Mouse (Mus musculus): ENCODE measurements around the gene March2. TPM values are rescaled to one million over a fixed set of nuclear protein-coding genes. Genes with fewer than 3 reads are reported as not detected.

The March2 gene
- total RNA-seq, 4 experiments from 2014 or later = 85.6 to 95.3 (median 89.9) TPM

- no peak for DNase-seq (ENCODE audit: low spot score in 2 of 2)
Observed at GRCm38 (mm10) chr17:33718944-33719725, 665 bp upstream of the March2 start.

DNA sequence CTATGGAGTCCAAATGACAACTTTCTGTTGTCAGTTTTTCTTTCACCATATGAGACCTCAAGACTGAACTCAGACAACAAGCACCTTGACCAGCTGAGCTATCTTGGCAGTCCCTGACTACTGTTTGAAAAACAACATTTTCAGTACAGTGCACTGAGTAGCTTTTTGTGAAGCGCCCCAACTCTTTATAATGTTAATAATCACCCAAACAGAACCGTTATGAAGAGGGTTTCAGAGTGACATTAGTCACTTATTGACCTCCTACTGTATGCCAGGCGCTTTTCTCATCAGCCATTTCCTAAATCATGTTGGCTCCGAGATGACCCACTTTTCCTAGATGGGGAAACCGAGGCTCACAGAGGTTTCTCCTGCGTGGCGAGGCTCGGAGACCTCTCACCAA, 488 bp downstream of the March2 start:
- no peak for DNase-seq (ENCODE audit: low spot score in 2 of 2)

DNA sequence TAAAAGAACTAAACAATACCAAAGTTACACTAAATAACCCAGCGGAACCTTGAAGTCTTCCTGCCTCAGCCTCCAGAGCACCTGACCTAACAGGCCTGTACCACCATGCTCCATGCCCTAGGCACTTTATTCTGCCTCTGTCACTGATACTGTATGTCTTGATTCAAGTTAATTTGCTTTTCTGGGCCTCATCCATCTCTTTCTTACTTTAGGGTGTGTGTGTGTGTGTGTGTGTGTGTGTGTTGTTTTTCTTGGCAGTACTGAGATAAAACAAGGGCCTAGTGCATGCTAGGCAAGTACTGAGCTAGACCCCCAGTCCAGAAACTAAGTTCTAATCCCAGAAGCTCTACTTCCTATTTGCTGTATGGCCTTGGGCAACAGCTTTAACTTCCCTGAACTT, 1.2 kb downstream of the March2 start:
- DNase-seq (ENCODE audit: low spot score in 2 of 2) = no peak

- DNase-seq (ENCODE audit: low spot score in 2 of 2) = no peak
Observed at GRCm38 (mm10) chr17:33714779-33715178, 3.7 kb downstream of the March2 start.

DNA sequence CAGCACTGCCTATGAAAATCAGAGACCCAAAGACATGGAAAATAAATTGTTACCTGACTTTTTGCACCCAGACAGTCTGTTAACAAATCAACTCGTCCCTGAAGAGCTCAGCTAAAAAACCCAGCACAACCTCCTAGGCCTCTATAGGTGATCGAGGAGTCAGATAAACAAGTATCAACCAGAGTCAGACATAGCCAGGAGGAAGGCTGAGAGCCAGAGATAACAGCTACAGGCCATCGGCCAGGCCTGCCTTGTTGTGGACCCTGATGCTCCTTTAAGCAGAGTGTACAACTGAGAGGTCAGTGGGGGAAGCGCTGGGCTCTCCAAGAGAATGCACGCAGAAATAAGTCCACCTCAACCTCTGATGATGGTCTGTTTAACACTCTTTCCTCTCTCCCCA, 5.2 kb downstream of the March2 start:
- DNase-seq (ENCODE audit: low spot score in 2 of 2) = no peak

- DNase-seq (ENCODE audit: low spot score in 2 of 2) = no peak
Observed at GRCm38 (mm10) chr17:33709834-33710233, 8.6 kb downstream of the March2 start.

DNA sequence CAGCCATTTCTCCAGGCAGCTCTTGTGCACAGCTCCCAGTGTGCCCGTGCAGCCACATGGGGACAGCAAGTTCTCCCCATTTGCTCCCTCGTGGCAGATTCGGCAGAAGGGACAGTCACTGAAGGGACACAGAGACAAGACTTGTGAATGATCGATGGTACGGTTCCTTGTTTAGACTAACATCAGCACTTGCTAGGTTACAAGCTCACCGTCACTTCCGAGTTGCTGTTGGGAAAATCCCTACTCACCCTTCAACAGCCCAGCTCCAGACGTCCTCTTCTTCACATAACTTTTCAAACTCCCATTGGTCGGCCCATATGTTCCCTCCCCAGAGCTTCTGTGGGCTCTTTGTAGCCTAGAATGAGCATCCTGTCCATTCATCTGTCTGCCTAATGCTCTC, 15.4 kb downstream of the March2 start:
- DNase-seq (ENCODE audit: low spot score in 2 of 2) = no peak

DNA sequence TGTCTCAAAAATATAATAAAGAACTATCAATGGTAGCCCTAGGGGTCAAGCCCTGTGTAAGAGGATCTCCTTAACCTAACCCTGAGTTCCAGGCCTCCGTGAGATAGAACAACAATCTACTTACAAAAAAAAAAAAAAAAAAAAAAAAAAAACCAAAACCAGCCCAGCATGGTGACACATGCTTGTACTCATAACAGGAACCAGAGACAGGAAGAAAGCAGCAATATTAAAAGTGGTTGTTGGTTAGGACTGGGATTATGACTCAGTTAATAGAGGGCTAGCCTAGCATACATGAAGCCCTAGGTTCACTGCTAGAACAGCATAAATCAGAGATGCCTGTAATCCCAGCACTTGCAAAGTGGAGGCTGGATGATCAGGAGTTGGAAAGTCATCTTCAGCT, 16.3 kb downstream of the March2 start:
- no peak for DNase-seq (ENCODE audit: low spot score in 2 of 2)

DNA sequence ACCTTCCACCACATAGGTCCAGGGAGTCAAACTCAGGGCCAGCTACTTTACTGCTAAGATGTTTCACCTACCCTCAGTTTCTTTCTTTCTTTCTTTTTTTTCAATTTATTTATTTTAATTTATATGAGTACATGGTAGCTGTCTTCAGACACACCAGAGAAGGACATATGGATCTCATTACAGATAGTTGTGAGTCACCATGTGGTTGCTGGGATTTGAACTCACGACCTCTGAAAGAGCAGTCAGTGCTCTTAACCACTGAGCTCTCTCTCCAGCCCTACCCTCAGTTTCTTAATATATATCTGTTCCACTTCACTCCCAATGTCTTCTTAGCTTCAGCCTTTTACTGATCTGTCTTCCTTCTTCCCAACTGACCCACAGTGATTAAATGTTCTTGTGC, 23.0 kb downstream of the March2 start:
- DNase-seq (ENCODE audit: low spot score in 2 of 2) = no peak

DNA sequence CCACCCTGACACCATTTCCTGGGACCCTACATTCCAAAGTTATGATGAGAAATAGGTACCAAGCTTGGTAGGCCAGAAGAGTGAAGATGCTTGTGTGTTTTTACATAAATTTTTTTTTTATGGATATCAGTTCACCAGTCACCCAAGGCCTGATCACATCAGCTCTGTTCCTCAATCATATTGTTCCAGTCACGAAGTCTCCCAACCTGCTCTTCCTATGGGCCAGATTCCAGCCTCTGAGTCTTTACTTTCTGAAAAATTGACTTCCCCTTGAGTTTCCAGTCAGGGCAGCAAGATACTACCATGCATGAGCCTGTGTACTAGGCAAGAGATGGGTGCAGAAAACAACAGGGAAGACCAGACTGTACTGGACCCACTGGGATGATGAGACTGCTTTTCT, 31.7 kb downstream of the March2 start, which contains the start of gene Hnrnpm:
Gene Hnrnpm (minus strand): TSS at position 101 of the 400 bp plus-strand sequence.
- no peak for DNase-seq (ENCODE audit: low spot score in 2 of 2)

- DNase-seq (ENCODE audit: low spot score in 2 of 2) = peak; percentile 87 to 97
Observed at GRCm38 (mm10) chr17:33685249-33685653, 33.2 kb downstream of the March2 start.

- peak; percentile 50 to 62 for DNase-seq (ENCODE audit: low spot score in 2 of 2)
Observed at GRCm38 (mm10) chr17:33684671-33685231, 33.7 kb downstream of the March2 start.

- DNase-seq (ENCODE audit: low spot score in 2 of 2) = no peak
Observed at GRCm38 (mm10) chr17:33681767-33682166, 36.7 kb downstream of the March2 start.

- DNase-seq (ENCODE audit: low spot score in 2 of 2) = no peak
Observed at GRCm38 (mm10) chr17:33678771-33679170, 39.7 kb downstream of the March2 start.

DNA sequence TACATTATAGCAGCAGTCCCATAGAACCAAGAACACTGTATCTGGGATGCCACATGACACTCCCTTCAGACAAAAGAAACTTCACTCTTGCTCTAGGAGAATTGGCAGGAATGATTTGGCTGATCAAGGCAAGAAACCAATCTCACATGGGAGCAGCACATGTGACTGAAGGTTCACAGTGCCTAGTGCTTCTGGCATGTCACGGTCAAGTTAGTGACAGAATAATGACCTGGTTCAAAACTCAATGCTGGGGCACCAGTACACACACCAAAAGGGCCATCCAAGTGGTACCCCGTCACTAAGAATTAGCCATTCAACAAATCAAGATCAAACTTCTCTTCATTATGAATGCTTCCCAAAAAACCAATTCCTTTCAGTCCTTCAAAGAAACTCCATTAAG, 42.4 kb downstream of the March2 start:
- no peak for DNase-seq (ENCODE audit: low spot score in 2 of 2)

DNA sequence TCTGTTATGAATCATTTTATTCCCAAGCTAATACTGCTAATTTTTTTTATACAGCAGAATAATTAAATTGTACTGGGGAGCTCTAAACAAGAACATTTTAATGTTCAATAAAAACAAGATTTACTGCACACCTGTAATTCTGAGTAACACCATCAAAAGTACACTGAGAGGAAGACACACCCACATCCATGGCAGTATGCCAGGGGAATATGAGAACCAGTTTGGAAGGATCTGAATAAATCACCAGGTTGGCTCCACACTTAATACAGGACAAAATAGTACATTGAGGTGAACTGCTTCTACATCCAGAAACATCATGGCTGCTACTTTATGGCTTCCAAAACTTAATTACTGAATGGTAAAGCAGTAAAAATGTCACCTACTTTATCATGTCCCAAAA, 43.0 kb downstream of the March2 start:
- no peak for DNase-seq (ENCODE audit: low spot score in 2 of 2)

- DNase-seq (ENCODE audit: low spot score in 2 of 2) = no peak
Observed at GRCm38 (mm10) chr17:33673837-33674236, 44.6 kb downstream of the March2 start.

DNA sequence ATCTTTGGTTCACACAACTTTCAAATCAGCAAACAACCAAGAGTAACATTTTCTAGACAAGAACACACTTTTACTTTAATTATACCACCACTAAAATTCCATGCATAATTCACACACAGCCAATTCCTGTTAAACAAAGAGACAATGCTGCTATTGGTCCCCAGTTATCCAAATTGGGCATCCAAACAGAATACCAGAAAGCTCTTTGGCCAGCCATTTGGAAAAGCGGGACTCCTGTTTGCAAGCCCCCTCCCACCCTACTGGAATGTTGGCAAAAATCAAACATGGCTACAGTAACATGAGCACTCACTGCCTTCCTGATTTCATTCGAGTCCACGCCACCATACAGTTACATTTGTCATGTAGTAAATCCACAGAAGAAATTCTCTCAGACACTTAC, 48.8 kb downstream of the March2 start:
- DNase-seq (ENCODE audit: low spot score in 2 of 2) = no peak

- DNase-seq (ENCODE audit: low spot score in 2 of 2) = no peak
Observed at GRCm38 (mm10) chr17:33666813-33667212, 51.7 kb downstream of the March2 start.

DNA sequence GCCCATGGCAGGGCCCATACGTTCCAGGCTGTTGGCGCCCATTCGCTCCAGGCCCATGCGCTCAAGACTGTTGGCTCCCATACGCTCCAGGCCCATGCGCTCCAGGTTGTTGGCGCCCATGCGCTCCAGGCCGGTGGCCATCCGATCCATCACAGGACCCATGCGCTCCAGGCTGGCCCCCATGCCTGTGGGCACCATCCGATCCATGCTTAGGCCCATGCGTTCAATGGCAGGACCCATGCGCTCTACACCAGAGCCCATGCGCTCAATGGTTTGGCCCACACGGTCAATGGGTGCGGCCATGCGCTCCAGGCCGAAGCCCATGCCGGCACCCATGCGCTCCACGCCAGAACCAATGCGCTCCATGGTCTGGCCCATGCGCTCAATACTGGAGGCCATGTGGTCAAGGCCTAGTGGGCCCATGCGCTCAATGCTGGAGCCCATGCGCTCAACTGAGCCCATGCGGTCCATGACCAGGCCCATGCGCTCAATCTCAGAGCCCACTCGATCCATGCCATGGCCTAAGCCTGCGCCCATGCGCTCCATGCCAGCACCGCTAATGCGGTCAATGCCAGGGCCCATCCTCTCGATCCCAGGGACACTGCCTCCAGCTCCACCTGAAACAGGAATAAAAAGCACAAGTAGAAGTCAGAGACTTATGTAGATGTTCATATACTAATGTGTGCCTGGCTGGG, 68.5 kb downstream of the March2 start:
- no peak for DNase-seq (ENCODE audit: low spot score in 2 of 2)

- no peak for DNase-seq (ENCODE audit: low spot score in 2 of 2)
Observed at GRCm38 (mm10) chr17:33645073-33645472, 73.4 kb downstream of the March2 start.

DNA sequence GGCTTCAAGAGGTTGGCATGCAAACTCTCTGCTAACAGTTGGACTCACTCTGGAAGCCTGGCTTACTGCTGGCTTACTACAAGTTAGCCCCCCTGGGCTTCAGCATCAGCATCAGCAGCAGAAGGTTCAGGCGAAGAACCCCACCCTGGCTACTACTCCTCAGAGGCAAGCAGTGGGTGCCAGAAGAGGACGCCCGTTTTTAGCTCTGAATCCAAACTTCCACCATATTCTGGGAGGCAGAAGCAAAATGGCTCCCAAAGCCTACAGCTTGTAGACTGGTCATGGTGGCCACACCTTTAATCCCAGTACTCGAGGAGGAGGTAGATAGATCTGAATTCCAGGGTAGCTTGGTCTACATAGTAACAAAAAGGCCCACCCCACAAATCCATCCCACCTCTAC, 74.4 kb downstream of the March2 start:
- no peak for DNase-seq (ENCODE audit: low spot score in 2 of 2)

DNA sequence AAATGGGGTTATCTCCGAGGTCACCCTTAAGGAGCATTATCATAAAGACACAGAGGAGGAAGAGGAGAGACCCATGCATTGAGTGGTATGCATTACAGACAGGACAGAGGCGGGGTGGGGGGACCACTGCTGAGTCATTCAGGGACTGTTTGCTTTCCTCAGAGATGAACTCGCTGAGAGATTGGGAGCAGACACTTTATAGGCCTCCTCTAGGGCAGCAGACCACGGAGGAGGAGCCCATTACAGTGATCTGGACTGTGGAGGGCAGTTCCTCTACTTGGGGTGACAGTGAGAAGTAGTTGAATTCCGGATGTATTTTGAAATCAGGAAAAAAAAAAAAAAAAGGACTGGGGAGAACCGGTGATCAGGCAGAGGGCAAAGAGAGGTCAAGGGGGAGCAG, 78.7 kb downstream of the March2 start:
- no peak for DNase-seq (ENCODE audit: low spot score in 2 of 2)
